Mouse (Mus musculus) megakaryocyte, embryonic 14.5 days (primary cell): ENCODE measurements around the gene Gm21885. TPM values are rescaled to one million over a fixed set of nuclear protein-coding genes. Genes with fewer than 3 reads are reported as not detected.
A peak's percentile ranks its signal among the peaks of the same experiment; 100 is the strongest.
"Not testable (repeated sequence)": the region's sequence is repeated elsewhere in the genome, so short reads cannot be mapped to it uniquely, and the experiment has no call there.

Experiments used
- H3K27me3 ChIP-seq: replicated peaks from 2 replicates; pipeline ENCODE3; 2012; ENCODE audit warnings: inconsistent platforms
- H3K36me3 ChIP-seq: replicated peaks from 2 replicates; pipeline ENCODE3; 2012; ENCODE audit warnings: low read length, inconsistent platforms, mixed read lengths
- H3K4me1 ChIP-seq: 2 replicates; pipeline ENCODE4 v1.6.1; 2012; ENCODE audit warnings: inconsistent platforms
- H3K4me3 ChIP-seq: replicated peaks from 2 replicates; pipeline ENCODE3; 2012; ENCODE audit warnings: moderate library complexity, mild to moderate bottlenecking, inconsistent platforms
- H3K9me3 ChIP-seq: 2 replicates; pipeline ENCODE4 v1.6.1; 2012; ENCODE audit warnings: inconsistent platforms
- FLI1 ChIP-seq: IDR thresholded peaks from 2 replicates; pipeline ENCODE4 v1.6.1; 2012; ENCODE audit warnings: low read length, inconsistent platforms, mixed read lengths
- GATA1 ChIP-seq: IDR thresholded peaks from 3 replicates; pipeline ENCODE4 v1.6.1; 2012; ENCODE audit warnings: mixed read lengths, low read length, inconsistent platforms, borderline replicate concordance
- polyA plus RNA-seq: library from polyadenylated mRNA; stranded (reverse); fragments of >175 nt; gene quantifications from 2 replicates; pipeline ENCODE4 v1.2.3, GENCODE M21; 2012; ENCODE audit warnings: low replicate concordance; ENCODE audit not compliant: insufficient read depth

Gm21885 gene
- polyA plus RNA-seq, 1 experiment, result not detected

GRCm38 (mm10) chr11:94244385-94244784, 37.3 kb upstream of the Gm21885 start:
- no peak overlapping the region for H3K4me3 ChIP-seq
- H3K36me3 ChIP-seq, result no peaks in the 10 kb centered on the region
- peaks cover 90% of the 10 kb centered on the region for H3K27me3 ChIP-seq
- no peak for TF ChIP-seq GATA1
- no peak for TF ChIP-seq FLI1
- H3K9me3 ChIP-seq, result no peaks in the 10 kb centered on the region
- peaks cover 3% of the 10 kb centered on the region for H3K4me1 ChIP-seq

GRCm38 (mm10) chr11:94245955-94246788, 35.5 kb upstream of the Gm21885 start, which contains the start of gene Wfikkn2:
TSS of gene Wfikkn2 (minus strand) at chr11:94246005.
- Histone ChIP-seq H3K9me3 (no peaks in the 10 kb centered on the region), H3K4me3 (no peak within 1 kb of the TSS), H3K36me3 (no peaks in the 10 kb centered on the region), H3K4me1 (no peaks in the 10 kb centered on the region; the same call in 1 of the 2 replicates), H3K27me3 (peaks cover 86% of the 10 kb centered on the region)
- TF ChIP-seq GATA1 (no peak), FLI1 (no peak)

DNA sequence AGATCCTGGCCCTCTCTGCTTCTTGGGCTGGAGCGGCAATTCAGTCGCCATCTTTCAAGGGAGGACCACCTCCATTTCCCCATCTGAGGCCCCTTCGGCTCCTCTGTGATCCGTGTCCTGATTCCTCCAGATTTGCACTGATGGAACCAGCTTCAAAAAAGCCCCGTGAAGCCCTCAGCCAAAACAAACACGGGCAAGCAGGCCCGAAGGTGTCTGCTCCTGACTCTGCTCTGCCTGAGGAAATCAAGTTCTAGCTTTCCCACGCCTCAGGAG, 34.9 kb upstream of the Gm21885 start:
- peaks cover under 1% of the 10 kb centered on the region; the same call in 1 of the 2 replicates for H3K4me1 ChIP-seq
- TF ChIP-seq FLI1 (no peak), GATA1 (no peak)
- H3K36me3 ChIP-seq, result no peaks in the 10 kb centered on the region
- no peaks in the 10 kb centered on the region for H3K9me3 ChIP-seq
- H3K27me3 ChIP-seq, result peaks cover 82% of the 10 kb centered on the region
- no peak overlapping the region for H3K4me3 ChIP-seq

DNA sequence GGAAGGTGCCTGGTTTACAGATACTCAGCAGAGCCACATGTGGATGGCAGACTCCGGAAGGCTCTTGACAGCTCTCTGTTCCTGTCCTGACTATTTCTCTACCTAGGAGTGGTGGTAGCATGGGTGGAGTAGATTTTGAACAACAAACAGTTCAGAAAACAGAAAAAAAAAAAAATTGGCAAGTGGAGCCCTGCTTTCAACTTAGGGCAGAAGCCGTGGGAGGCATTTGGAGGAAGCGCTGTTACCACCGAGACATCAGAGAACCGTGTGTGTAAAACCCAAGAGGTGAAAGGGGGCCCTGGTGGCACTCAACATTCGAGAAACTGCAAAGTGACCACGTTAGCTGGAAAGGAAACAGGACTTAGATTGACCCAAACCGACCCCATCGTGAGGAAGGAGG, 28.5 kb upstream of the Gm21885 start:
- peaks cover 71% of the 10 kb centered on the region for H3K27me3 ChIP-seq

DNA sequence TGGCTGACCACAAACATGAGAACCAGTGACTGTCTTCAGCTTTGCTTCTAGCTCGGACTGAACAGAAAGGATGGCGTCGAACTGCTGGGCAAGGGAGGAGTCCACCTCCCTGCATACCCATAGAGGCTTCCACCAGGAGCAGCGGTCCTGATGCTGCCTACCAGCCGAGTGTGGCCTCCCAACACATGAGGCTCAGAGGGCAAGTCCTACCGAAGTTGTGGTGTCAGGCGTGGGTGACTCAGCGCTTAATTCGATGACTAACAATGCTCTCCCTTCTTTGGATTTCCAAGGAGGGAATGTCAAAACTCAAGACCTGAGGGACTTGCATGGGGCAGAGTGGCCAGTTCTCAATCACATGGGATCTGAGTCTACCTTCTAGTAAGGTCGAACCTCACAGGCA, 28.0 kb upstream of the Gm21885 start:
- no peaks in the 10 kb centered on the region for H3K36me3 ChIP-seq
- no peak for TF ChIP-seq GATA1
- TF ChIP-seq FLI1, result no peak
- peaks cover 21% of the 10 kb centered on the region for H3K4me1 ChIP-seq
- peaks cover 66% of the 10 kb centered on the region for H3K27me3 ChIP-seq
- peaks cover 22% of the 10 kb centered on the region for H3K9me3 ChIP-seq
- H3K4me3 ChIP-seq, result peak overlapping the region; percentile 39

More for the DNA sequence above, 28.5 kb upstream of the Gm21885 start:
- no peaks in the 10 kb centered on the region for H3K36me3 ChIP-seq
- H3K4me1 ChIP-seq, result peaks cover 18% of the 10 kb centered on the region
- peaks cover 20% of the 10 kb centered on the region for H3K9me3 ChIP-seq
- no peak overlapping the region for H3K4me3 ChIP-seq
- TF ChIP-seq FLI1 (no peak), GATA1 (no peak)

DNA sequence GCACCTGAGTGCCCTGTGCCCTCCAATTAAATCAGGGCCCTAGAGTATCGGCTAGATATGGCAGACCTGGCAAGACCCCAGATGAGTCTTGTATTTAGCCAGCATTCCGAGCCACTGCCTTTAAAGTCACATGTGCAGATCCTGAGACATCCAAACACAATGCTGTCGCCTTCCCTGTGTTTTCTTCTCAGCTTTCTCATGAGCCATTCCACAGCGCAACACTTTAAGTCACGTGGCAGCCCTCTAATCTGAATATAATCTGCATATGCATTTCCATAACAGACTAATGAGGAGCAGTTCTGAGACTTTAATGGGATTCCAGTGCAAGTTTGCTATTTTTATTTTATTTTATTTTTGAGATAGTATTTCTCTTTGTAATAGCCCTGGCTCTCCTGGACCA, 25.9 kb upstream of the Gm21885 start:
- H3K9me3 ChIP-seq, result peaks cover 22% of the 10 kb centered on the region
- no peaks in the 10 kb centered on the region for H3K36me3 ChIP-seq
- no peak overlapping the region for H3K4me3 ChIP-seq
- TF ChIP-seq FLI1 (no peak), GATA1 (no peak)
- peaks cover 53% of the 10 kb centered on the region for H3K27me3 ChIP-seq
- H3K4me1 ChIP-seq, result peaks cover 39% of the 10 kb centered on the region

DNA sequence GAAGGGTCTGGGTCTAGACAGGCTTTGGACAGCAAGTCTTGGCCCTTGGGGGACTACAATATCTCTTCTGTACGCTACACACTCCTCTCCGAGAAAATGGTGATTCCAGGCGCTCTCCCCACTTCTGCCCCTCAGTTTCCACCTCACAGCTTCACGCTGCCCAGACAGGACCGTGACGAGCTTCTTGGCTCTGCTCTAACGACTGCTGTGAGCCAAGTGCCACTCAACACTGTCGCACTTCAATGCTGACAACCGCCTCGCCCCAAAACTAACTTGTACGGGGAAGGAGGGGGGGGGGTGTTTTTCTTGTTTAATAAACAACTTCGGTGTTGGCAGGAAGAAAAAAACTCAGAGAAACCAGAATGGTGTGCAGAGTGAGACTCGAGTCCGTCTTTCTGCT, 23.7 kb upstream of the Gm21885 start:
- Histone ChIP-seq H3K4me1 (peaks cover 45% of the 10 kb centered on the region), H3K27me3 (peaks cover 53% of the 10 kb centered on the region), H3K4me3 (no peak overlapping the region), H3K9me3 (peaks cover 24% of the 10 kb centered on the region), H3K36me3 (no peaks in the 10 kb centered on the region)
- no peak for TF ChIP-seq FLI1

- Histone ChIP-seq H3K36me3 (no peaks in the 10 kb centered on the region), H3K4me1 (peaks cover 41% of the 10 kb centered on the region), H3K9me3 (peaks cover 27% of the 10 kb centered on the region), H3K4me3 (no peak overlapping the region), H3K27me3 (peaks cover 60% of the 10 kb centered on the region)
- TF ChIP-seq FLI1 (no peak), GATA1 (no peak)
These were observed 21.9 kb upstream of the Gm21885 start for GRCm38 (mm10) chr11:94259814-94260213.

DNA sequence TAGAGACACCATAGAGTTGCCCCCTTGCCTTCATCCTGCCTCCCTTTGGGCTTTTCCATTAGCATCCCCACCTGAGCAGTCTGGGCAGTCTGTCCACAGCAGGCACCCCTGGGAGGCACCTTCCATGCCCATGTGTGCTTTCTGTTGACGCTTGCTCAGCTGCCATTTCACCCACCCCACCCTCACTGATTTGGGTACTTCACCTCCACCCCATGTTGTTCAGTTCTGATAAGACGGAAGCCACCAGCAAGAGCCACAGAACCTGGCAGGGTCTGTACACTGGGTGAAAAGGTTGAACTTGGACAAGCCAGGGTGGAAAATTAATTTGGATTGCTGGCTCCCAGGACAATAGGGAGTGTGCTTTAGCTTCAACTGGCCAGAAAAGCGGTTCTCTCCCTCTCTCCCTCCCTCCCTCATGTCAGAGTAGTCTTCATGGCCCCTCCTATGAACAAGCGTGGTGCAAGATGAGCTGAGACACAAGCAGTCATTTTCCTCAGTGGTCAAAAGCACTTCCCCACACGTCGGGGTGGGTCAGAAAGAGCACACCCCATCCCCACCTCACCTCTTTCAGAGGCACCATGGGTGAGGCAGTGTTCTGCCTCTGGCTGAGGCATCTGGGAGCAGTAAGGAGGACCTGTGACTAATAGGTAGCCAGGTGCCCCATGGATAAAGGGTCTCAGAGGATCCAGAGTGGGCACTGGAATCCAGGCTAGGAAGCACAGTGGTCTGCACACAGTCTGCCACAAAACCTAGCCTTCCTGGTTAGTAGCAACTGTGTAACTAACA, 19.9 kb upstream of the Gm21885 start:
- peaks cover 50% of the 10 kb centered on the region for H3K27me3 ChIP-seq
- TF ChIP-seq GATA1 (no peak), FLI1 (no peak)
- peaks cover 26% of the 10 kb centered on the region for H3K9me3 ChIP-seq
- peaks cover 52% of the 10 kb centered on the region for H3K4me1 ChIP-seq
- H3K36me3 ChIP-seq, result no peaks in the 10 kb centered on the region
- H3K4me3 ChIP-seq, result no peak overlapping the region

DNA sequence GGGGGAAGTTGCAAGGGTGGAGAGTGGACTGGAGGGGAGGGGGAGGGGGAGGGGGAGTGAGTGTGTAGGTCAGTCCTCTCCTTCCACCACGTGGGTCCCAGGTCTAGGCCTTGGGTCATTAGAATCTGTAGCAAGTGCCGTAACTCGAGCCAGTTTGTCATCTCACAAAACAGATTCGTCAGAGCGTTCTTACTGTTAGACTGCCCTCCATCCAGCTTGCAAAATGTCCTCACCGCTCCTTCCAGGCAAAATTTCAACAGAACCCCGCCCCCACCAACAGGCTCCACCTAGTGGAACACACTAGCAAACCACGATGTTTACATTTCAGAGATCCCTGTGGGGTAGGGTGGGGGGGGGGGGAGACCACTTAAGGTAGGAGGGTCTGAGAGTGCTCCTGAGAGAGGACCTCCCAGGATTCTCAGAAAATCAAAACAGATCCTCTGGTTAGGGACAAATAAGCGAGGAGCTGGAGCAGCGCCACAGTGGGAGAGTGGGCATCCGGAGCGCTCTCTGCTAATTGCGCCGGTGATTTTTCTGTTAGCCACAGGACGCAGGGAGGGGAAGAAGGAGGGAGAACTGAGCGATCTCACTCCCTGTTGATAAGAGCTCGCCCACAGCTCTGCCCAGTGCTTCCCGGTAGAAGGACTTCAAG, 16.4 kb upstream of the Gm21885 start:
- Histone ChIP-seq H3K4me1 (peaks cover 46% of the 10 kb centered on the region), H3K4me3 (peak overlapping the region; percentile 81)

DNA sequence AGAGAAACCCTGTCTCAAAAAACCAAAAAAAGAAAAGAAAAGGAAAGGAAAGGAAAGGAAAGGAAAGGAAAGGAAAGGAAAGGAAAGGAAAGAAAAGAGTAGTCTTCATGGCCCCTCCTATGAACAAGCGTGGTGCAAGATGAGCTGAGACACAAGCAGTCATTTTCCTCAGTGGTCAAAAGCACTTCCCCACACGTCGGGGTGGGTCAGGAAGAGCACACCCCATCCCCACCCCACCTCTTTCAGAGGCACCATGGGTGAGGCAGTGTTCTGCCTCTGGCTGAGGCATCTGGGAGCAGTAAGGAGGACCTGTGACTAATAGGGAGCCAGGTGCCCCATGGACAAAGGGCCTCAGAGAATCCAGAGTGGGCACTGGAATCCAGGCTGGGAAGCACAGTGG, 15.5 kb upstream of the Gm21885 start:
- not testable (repeated sequence) for H3K4me3 ChIP-seq, H3K36me3 ChIP-seq, H3K9me3 ChIP-seq
- H3K4me1 ChIP-seq, result peaks cover 41% of the 10 kb centered on the region
- peaks cover 67% of the 10 kb centered on the region for H3K27me3 ChIP-seq

More for the DNA sequence above, 16.4 kb upstream of the Gm21885 start:
- TF ChIP-seq GATA1 (no peak), FLI1 (no peak)
- H3K27me3 ChIP-seq, result peaks cover 68% of the 10 kb centered on the region
- no peaks in the 10 kb centered on the region for H3K36me3 ChIP-seq
- H3K9me3 ChIP-seq, result peaks cover 9% of the 10 kb centered on the region; the same call in 1 of the 2 replicates
